Mouse (Mus musculus) olfactory bulb, adult 2 months (tissue): ENCODE results near the gene AC131692.1.

Experiments used
- CTCF ChIP-seq: fragments of 200-500 bp; IDR thresholded peaks from 2 replicates; pipeline ENCODE4 v1.5.1; 2012; ENCODE audit warnings: low read depth, mild to moderate bottlenecking, low read length, moderate library complexity; ENCODE audit not compliant: insufficient read depth
- POLR2A ChIP-seq: fragments of 200-500 bp; IDR thresholded peaks from 2 replicates; pipeline ENCODE4 v1.6.1; 2012; ENCODE audit warnings: mild to moderate bottlenecking, low read depth, low read length, moderate library complexity; ENCODE audit not compliant: insufficient read depth

DNA sequence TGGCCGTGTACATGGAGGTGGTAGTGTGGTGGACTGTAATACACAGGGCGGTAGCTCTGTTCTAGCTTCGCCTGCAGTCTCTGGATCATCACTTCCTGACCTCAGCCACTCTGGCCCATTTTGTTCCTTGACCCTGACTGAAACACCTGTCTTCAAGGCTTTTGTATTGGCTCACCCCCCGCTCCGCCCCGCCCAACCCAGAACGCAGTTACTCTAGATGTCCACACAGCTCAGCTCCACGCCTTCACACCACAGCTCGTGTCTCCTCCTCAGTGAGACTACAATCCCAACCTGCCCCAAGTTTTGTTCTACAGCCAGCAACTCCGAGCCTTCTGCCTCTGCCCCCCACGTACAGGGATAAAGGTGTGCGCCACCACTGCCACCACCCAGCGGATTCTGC, 5.4 kb upstream of the AC131692.1 start:
- TF ChIP-seq POLR2A (no peak), CTCF (no peak)
